Mouse (Mus musculus) kidney, postnatal 4 days (tissue): ENCODE data around the gene Kcnk7.
"Not testable (repeated sequence)": the region's sequence is repeated elsewhere in the genome, so short reads cannot be mapped to it uniquely, and the experiment has no call there.

Experiments
- DNase-seq, 2 experiments: peaks; one replicate each; pipeline ENCODE4 v3.0.0; 2021; ENCODE audit warnings: mixed read lengths in 2 of 2

Gene Kcnk7

DNA sequence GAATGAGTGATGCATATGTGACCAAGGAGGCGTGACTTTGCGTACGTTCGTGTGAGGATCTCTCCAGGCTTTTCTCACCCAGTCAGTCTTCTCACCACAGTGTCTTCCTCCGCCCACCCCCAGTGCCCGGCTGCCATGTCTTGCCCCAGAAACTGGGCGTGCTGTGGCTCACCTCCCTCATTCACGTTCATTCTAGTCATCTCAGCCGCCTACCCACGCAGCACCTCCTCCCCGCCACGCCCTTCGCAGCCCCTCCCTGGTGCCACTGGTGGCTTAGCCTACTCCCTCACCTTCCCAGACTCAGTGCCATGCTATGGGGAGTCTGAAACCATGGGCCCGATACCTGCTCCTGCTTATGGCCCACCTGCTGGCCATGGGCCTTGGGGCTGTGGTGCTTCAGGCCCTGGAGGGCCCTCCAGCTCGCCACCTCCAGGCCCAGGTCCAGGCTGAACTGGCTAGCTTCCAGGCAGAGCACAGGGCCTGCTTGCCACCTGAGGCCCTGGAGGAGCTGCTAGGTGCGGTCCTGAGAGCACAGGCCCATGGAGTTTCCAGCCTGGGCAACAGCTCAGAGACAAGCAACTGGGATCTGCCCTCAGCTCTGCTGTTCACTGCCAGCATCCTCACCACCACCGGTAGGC, at the start of gene Kcnk7:
Gene Kcnk7 (plus strand): TSS at position 205 of the 638 bp plus-strand sequence.
- DNase-seq, result no peak

DNA sequence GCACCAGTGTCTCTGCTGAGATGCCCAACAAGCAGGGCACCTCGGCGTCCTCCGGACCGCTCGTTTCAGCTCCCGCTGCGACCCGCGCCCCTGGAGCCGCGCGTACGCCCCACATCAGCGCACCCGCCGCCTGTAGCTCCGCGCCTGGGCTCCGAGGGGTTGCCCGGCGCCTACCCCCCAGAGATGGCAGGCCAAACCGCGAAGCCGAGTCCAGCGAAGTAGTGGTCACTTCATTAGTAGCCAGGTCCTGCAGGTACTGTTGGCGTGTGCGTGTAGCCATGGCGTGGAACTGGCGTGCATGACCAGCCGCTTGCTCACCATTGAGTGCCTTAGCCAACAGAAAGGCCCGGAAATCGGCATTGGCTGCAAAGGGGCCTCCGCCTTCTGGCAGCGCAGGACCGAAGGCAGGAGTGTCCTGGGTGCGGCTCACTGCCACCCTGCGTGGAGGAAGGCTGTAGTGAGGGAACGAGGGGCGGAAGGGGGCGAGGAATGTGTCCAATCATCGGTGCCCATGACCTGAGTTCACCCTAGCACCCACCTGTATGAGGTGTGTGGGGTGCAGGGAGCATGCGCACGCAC, 49.4 kb upstream of the Kcnk7 start:
- DNase-seq, result no peak

DNA sequence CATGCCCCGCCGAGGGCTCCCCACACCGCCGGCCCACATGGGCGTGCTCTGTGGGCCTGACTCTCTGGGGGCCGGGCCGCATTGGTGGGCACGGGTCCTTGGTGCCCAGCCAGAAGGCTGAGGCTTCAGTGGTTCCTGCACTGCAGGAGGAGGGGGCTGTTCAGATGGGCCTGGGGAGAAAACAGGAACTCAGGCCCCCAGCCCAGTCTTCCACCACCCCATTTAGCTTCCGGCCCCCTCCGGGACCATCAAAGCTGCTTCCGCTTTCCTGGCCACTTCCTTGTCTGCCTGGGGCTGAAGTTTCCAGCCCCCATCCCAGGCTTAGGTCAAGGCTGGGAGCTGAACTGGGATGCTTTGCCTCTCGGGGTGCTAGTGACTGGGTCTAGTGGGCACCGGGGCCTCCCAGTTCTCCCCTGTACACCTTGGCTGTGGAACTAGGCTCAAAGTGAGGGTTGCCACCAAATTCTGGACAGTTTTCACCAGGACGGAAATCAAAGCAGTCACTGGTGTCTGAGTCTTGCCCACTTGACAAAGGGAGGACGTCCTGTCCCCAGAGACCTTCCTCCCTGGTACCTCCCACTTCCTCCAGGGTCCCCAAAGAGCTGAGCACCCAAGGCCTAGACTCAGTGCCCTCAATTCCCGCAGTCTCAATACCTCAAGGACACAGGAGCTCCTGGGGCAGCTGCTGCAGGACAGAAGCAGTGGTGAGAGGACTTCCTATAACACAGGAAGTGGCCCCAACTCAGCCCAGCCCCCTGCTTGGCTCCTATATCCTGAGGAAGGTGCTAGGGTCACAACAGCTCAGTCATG, 43.0 kb upstream of the Kcnk7 start:
- DNase-seq, result peak; percentile 46 to 61

DNA sequence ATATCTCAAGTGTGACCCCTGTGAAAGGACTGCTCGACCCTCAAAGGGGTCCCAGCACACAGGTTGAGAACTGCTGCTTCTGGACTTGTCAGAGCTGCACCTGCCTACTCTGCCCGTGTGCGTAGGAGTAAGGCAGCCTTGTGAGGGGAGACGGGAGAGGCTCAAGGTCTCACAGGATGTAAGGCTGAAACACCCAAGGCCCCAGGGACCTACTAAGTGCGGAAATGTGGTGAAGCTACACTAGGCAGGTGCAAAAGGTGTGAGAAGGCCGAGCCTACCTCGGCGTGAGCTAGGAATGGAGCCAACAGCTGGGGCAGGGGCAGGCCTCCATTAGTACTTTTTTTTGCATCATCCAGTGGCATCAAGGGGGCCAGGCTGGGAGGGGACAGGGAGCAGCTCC, 41.9 kb upstream of the Kcnk7 start:
- DNase-seq, result no peak

DNA sequence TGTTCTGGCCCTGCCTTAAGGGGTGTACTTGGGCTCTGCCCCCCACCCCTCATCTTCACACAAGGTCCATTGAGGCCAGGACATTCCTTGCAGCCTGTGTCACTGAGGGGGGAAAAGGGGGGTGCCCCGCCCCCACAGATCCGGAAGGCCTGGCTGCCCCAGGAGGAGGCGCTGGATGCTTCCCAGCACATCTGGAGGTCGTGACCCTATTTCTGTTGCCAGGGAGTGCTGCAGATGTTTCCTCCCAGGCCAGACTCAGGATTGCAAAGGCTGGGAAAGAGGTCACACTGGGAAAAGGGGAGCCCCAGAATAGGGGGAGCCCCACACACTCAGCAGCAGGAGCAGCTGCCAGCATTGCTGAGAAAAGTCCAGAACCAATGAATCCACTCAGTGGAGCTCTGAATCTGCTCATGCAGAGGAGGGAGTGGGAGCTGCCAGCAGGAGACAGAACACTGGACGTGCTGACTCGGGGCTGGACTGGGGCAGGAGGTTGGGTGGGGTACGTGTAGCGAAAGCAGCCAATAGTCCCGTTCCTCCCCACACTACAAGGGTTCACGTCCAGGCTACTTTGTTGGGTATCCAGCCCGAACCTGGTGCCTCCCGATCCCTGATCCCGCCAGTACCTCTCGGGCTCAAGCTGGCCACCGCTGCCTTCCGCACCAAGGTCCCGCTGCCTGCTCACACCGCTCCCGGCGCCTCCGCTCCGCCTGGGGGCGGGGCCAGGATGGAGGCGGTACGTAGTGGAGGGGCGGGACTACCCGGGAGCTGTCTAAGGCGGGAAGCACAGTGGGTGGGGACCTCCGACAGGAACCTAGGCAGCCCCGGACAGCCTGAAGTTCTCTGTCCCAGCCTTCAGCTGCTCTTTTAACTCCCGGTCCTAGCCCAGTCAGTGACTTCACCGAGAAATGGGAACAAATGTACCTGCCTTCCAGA, 40.9 kb upstream of the Kcnk7 start, which contains the start of gene Sipa1:
Gene Sipa1 (minus strand): TSS at position 727 of the 933 bp plus-strand sequence.
- DNase-seq, result peak; percentile 94 to 96

DNA sequence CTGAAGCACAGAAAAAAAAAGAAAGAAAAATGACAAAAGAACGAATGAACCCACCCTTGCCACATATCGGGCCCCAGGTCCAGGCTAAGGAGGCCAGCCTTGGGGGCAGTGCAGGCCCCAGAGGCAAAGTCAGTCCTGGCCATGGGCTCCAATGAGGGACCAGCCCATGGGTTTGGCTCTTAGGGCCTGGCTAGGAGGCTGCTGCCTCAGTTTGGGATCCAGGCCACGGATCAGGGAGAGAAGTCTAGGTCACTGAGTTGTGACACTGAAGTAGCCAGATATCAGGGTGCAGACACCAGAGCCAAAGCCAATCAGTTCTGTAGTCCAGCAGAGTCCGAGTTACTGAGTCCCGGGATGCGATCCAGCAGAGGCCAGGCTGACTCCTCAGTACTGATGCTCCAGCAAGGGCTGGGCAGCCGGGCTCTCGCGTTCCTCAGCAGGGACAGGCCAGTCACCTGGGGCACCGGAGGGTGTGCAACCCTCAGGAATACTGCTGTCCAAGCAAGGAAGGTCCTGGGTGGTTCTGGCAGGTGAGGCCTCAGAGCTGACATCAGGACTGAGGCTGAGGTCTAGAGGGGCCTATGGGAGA, 39.4 kb upstream of the Kcnk7 start:
- DNase-seq, result no peak

DNA sequence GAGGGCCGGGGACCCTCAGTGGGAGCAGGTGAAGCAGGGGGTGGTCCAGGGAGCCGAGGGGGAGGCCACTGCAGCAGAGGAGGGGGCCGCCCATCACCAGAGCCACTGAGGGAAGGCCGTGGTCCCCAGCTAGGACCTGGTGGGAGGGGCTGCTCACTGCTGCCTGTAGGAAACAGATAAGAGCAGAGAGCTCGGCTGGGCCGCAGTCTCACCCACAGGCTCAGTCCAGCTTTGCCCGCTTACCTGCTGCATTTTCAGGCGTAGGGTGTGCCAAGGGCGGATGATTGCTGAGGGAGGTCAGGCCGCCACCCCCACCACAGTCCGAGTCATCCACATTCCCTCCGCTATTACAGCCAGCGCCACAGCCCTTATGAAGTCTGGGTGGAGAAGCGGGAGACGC, 38.7 kb upstream of the Kcnk7 start:
- no peak for DNase-seq

DNA sequence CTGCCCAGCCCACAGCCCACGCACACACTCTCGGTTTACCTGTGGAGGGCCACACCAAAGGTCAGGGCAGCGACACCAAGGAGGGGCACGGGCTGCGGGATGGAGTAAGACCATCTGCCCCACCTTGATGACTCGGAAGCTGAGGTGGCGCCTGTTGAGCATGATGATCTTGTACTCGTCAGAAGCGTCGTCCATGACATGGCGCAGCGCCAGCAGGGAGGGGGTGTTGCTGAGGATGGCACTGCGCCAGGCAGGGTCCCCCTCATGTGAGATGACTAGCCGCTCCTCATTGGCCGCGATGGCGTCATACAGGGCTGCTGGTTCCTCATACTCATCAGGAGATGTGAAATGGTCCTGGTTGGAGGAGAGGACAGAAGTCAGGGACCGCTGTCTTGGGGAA, 37.8 kb upstream of the Kcnk7 start:
- DNase-seq, result no peak

DNA sequence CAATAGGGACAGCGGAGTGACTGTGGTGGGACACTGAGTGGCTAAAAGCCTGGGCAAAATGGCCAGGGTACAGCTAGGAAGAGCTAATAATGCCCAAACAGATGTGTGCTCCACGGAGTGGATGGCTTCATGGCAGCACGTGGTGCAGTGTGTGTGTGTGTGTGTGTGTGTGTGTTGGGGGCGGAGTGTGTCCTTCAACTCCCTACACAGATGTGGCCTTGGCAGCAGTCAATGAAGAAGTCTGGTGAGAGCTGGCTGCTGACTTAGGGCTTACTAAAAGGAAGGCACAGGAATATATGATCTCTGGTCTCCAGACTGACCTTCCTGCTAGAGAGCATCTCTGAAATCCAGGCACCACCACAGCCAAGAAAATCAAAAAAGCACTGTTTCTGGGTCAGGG, 35.8 kb upstream of the Kcnk7 start:
- no peak for DNase-seq

DNA sequence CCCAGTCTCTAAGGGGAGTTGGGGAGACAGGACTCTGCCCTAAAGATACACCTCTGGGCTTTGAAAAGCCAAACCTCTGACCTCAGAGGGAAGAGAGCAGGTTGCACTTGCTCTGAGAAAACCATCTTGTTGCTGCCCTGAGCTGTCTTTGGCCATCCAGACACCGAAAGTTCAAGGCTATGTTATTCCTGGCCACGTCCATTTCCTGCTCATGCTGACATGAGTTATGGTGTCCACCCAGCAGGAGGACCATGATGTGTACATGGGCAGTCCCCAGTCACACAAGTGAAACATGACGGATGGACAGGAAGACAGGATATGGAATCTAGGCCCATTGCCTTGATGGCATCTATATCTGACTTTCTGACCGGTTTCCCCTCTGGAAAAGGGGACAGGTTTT, 23.7 kb upstream of the Kcnk7 start:
- no peak for DNase-seq

DNA sequence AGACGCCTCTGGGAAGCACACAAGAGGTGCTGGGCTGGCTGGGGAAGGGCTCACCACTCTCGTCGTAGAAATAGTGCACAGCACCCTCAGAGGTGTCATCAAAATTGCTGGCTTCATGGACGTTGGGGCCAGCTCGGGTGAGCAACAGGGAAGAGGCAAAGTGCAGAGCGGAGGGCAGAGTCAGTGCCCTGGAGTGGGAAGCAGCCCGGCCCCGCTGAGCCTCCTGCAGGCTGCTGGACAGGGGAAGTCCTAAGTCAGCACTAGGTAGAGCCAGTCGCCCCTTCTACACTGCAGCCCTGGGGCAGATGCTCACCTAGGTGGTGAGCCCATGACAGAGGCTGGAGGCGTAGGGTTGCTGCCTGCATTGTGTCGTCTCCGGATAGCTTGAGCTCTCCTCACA, 19.9 kb upstream of the Kcnk7 start:
- DNase-seq, result no peak

DNA sequence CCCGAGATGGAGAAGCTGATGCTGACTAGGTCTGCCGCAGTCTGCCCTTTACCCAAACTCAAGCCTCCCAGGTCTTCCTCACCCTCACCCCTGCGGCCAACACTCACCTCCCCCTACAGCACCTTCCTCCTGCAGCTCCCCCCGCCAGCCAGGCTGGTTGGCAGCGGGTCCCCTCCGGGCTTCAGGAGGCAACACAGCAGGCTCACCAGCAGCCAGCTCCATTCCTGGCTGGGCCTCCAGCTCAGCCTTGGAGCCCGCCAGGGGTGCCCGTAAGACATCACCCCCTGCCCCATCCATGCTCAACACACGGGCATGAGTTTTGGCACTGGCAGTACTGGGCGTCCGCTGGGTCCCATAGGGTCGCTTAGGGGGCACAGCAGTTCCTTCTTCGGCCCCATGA, 19.2 kb upstream of the Kcnk7 start:
- no peak for DNase-seq

DNA sequence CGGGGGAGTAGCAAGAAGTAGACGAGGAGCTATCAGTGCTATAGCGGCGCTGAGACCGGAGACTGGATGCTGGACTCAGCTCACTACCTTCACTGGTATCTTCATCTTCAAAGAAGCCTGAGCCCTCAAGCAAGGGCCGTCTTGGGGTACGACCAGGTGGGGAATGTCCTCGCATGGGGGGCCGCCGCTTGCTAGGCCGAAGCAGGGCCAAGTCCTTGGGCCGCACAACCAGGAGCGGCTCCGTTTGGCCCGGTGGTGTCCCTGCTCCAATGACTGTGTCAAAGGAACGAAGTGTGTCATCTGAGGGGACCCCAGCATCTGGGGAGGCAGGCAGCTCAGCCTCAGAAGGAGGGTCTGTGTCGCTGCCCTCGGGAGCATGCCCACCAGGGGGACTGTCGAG, 18.7 kb upstream of the Kcnk7 start:
- DNase-seq, result no peak

DNA sequence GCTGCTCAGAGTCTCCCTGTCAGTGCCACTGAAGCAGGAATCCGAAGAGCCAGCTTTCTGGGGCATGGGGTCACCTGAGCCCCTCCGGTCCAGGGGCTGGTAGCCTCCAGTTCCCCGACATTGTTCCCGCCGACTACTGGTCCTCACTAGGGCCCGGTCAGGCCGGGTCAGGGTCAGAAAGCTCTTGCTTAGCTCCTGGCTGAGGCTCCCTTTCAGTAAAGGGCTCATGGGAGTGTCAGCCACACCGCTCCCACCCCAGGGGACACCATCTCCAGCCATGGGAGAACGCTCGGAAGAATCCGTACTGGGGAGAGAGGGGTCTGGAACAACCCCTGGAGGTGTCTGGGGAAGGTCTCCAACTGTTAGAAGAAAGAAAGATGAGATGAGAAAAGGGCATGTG, 18.3 kb upstream of the Kcnk7 start:
- no peak for DNase-seq

DNA sequence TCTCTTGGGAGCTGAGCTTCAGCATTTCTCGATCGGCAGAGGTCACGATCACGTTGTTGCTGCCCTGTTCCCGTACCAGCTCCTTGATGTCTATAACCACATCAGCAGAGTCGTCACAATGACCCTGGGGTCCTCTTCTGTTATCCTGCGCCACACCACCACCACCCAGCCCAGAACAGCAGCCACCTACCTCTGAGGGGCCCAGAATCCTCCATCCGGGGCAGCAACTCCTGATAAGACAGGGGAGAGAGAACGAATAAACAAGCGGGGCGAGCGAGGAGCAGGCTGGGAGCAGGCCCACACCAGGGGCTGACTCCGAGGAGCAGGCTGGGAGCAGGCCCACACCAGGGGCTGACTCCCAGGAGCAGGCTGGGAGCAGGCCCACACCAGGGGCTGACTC, 17.7 kb upstream of the Kcnk7 start:
- DNase-seq, result no peak

DNA sequence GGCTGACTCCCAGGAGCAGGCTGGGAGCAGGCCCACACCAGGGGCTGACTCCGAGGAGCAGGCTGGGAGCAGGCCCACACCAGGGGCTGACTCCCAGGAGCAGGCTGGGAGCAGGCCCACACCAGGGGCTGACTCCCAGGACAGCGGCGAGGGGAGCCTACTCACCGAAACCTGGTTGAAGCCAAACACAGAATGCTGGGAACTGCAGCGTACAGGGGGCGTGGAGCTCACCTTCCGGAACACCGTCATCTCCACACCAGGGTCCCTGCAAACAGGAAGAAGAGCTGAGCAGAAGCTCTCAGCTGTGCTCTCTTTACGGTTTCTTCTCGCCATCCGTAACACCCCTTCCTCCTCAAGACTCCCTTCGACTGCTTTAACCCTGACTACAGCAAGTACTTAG, 17.2 kb upstream of the Kcnk7 start:
- not testable (repeated sequence) for DNase-seq

DNA sequence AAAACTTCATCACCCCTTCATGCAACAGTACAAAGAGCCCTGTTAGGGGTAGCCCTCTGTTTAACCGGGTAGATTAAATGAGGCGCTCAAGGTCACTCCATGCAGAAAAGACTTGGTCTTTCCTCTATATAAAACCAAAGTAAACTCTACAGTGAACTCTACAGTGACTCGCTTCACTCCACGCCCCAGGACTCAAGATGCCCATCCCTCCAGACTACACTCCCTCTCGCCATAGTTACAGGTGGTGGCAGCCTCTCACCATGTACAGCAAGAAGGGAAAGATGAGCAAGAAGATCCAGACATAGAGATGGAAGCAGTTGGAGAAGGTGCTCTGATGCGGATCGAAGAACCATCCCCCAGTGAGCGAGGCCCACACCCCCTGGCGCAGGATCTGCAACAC, 16.4 kb upstream of the Kcnk7 start:
- DNase-seq, result no peak

DNA sequence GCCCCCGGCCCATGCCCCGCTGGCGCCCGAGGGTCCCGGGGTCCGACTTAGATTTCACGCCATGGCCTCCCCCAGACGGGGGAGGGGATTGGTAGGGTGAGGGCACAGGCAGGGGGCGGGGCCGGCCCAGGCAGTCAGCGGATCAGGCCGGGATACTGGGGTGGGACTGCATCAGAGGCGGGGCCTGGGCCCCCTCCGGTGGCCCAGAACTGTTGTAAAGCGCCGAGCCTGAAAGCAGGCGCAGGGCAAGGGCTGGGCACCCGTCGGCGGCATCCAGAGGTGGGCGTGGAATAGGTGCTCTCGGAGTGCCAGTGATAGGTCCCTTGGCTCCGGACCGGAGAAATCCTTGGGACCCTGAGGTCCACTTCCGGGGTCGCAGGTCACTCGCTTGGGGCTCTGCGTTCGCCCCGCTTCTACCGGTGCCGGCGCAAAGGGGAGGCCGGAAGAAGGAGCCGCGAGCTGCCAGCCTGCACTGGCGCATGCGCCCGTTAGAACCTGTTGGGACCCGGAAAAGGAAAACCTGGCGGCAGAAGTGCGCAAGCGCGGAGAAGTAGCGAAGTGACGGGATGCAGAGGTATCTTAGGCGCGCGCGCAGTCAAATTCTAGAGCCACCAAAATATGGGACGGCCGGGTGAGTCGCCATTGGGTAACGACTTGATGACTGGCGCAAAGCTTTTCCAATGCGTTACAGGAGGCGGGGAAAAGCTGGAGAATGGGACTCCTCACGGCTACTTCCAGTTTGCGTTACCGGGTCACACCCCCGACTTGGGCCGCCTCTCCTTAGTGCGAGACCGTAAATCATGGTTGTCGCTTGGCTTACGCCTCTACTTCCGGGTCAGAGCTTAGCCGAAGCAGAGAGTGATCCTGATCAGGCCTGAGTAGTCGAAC, 15.7 kb upstream of the Kcnk7 start, which contains the start of the genes Map3k11 and Pcnx3:
Gene Map3k11 (plus strand): TSS at position 543 of the 888 bp plus-strand sequence.
Gene Pcnx3 (minus strand): TSS at position 709 of the 888 bp plus-strand sequence.
- peak; percentile 97 to 99 for DNase-seq

DNA sequence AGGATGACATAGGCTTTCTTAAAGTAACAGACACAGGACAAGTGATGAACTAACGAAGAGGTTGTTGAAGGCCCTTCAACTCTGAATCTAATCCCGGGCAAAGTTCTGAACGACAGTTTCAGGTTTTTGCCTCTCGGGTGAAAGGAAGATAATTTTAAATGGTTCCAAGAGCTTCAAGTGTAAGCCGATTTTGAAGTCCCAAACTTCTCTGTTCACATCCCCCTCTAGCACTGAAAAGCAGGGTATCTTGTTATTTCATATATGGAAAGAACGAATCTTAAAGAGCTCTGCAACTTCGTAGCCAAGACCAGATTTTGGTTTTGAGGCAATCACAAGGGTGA, 15.1 kb upstream of the Kcnk7 start:
- no peak for DNase-seq

DNA sequence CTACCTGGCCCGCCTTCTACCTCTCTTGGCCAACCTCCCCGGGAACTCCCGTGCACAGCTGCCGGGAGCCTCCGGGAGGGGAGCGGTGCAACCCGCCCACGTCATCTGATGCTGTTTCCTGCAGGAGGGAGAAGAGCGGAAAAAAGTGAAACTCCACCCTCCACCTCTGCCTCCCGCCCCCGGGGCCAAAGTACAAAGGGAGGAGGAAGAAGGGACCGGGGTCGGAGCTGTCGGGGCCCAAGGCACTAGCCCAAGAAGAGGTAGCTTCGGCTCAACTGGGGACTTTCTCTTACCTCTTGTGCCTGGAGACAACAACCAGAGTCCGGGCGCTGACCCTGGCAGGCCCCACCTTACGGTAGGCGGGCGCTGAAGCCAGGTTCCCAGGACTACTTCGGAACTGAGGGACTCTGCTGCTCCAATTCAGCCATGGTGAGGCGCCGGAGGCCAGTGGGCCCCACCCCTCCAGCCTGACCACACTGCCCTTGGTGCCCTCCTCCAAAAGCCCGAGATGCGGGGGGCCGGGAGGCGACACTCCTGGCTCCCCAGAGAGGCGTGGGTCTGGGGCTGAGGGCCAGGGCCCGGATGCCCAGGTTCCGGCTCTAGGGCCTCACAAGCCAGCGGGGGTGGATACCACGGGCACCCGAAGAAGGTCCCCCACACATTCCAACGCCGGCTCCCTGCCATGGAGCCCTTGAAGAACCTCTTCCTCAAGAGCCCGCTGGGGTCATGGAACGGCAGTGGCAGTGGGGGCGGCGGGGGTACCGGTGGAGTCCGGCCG, 14.4 kb upstream of the Kcnk7 start:
- DNase-seq, result peak; percentile 88 to 93

DNA sequence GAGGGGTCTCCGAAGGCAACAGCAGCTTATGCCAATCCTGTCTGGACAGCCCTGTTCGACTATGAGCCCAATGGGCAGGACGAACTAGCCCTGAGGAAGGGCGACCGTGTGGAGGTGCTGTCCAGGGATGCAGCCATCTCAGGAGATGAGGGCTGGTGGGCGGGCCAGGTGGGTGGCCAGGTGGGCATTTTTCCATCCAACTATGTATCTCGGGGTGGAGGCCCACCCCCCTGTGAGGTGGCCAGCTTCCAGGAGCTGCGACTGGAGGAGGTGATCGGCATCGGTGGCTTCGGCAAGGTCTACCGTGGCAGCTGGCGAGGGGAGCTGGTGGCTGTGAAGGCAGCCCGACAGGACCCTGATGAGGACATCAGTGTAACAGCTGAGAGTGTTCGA, 13.8 kb upstream of the Kcnk7 start:
- DNase-seq, result no peak
